Mouse (Mus musculus) embryonic facial prominence, embryonic 10.5 days (tissue): Measurements from ENCODE around the gene Fbxl22. TPM values are rescaled to one million over a fixed set of nuclear protein-coding genes. Genes with fewer than 3 reads are reported as not detected.
A peak's percentile ranks its signal among the peaks of the same experiment; 100 is the strongest.

ENCODE experiments used
- DNase-seq: peaks from one replicate; pipeline ENCODE4 v3.0.0-alpha.2; 2017; ENCODE audit warnings: low spot score
- H3K27ac ChIP-seq: fragments of 300-500 bp; sonication (generic); replicated peaks from 2 replicates; pipeline ENCODE4 v1.5.1; 2016; ENCODE audit warnings: mild to moderate bottlenecking
- H3K27me3 ChIP-seq: fragments of 300-500 bp; sonication (generic); replicated peaks from 2 replicates; pipeline ENCODE4 v1.6.1; 2016; ENCODE audit warnings: low read depth, mild to moderate bottlenecking; ENCODE audit not compliant: poor library complexity, severe bottlenecking
- H3K36me3 ChIP-seq: fragments of 300-500 bp; sonication (generic); replicated peaks from 2 replicates; pipeline ENCODE4 v1.6.1; 2016; ENCODE audit warnings: mild to moderate bottlenecking, moderate library complexity
- H3K4me1 ChIP-seq: fragments of 300-500 bp; sonication (generic); 2 replicates; pipeline ENCODE4 v1.6.1; 2016
- H3K4me3 ChIP-seq: fragments of 300-500 bp; sonication (generic); 2 replicates; pipeline ENCODE4 v1.5.1; 2016; ENCODE audit warnings: mild to moderate bottlenecking, moderate library complexity
- H3K9me3 ChIP-seq: fragments of 300-500 bp; sonication (generic); 2 replicates; pipeline ENCODE4 v1.6.1; 2016; ENCODE audit warnings: mild to moderate bottlenecking
- WGBS: fragments of 180-500 bp; shearing (Covaris S2); methylation state at CpG from one replicate; pipeline ENCODE4 v1.1.7; 2016; 5-methylcytosine and 5-hydroxymethylcytosine counted together
- polyA plus RNA-seq: library from polyadenylated mRNA; unstranded; fragments of >200 nt; fragmentation: Nextera tagmentation; extraction: Ambion mirVana; gene quantifications from 2 replicates; pipeline ENCODE4 v1.2.1, GENCODE M21; 2016

Fbxl22 gene
- polyA plus RNA-seq, 1 experiment from 2014 or later: 1.4 TPM

DNA sequence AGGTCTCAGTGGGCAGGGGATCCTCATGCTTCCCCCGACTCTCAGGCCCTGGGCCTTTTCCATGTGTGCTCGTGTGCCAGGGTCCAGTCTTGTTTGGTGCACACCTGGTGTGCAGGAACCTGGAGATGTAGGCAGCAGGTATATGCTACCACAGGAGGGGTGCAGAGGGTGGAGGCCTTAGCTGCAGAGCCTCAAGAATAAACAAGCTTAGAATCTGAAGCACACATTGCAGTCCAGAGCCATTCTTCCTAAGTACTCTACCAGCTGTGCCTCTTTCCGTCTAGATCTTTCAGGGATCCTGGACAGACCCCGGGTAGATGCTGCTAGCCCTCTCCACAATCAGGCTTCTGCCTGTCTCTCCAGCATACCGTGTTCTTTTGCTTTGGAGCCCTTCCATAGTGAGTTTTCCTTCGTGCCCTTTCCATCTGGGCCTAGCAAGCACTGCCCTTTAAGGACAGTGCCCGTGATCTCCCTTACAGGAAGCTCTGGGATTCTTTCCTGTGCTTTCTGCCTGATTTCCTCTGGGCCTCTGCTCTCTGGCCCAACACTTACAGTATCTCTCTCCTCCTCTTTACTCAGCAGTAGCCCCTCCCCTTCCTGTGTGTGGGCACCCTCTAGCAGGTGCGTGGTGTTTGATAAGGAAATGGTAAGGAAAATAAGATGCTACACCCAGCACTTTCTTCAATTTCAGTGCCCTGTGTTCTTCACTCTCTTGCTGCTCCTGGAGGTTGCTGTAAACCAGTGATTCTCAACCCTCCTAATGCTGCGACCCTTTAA, 9.1 kb downstream of the Fbxl22 start:
- WGBS: 77% methylated on average over 9 of the region's 9 CpGs
- DNase-seq: no peak
- Histone ChIP-seq H3K36me3 (peaks cover 96% of the 10 kb centered on the region), H3K9me3 (no peaks in the 10 kb centered on the region), H3K27ac (0 out of 2 replicates have a peak overlapping the region, but pooled peaks have one; percentile 0), H3K4me3 (no peak overlapping the region), H3K4me1 (peaks cover 20% of the 10 kb centered on the region), H3K27me3 (no peaks in the 10 kb centered on the region)

- no peak for DNase-seq
- H3K27me3 ChIP-seq: no peaks in the 10 kb centered on the region
- peaks cover 14% of the 10 kb centered on the region for H3K4me1 ChIP-seq
- peaks cover 95% of the 10 kb centered on the region for H3K36me3 ChIP-seq
- no peak overlapping the region for H3K4me3 ChIP-seq
- H3K9me3 ChIP-seq: no peaks in the 10 kb centered on the region
- WGBS: 92% methylated on average over 13 of the region's 13 CpGs
- no peak overlapping the region for H3K27ac ChIP-seq
Observed at GRCm38 (mm10) chr9:66504518-66504917, 9.9 kb downstream of the Fbxl22 start.

DNA sequence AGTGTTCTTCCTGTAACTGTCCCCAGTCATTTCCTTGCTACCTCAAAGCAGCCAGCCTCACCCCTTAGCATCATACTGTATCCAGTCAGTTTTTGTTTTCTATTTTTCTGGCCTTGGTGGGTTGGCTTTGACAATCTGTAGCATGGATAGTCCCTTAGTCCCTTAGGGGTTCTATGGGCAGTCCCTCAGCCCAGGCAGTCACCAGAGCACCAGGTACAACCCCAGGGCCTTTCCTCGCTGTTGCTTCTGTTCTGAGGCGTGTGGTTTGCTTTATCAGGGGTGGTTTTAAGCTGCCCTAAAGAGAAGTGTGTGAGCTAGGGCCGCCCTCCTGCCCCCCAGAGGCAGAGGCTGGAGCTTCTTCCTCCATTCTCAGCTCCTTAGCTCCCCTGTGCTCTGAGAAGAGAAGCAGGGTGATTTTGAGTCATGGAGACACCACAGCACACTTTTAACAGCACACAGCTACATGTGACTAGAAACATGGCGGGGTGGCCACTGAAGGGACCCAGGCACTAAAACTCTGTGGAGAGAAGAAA, 10.4 kb downstream of the Fbxl22 start:
- WGBS: 72% methylated on average over 4 of the region's 4 CpGs
- no peak for DNase-seq
- Histone ChIP-seq H3K36me3 (peaks cover 92% of the 10 kb centered on the region), H3K27me3 (no peaks in the 10 kb centered on the region), H3K27ac (peak overlapping the region; percentile 40; the same call in 1 of the 2 replicates), H3K4me3 (no peak overlapping the region), H3K4me1 (peaks cover 14% of the 10 kb centered on the region), H3K9me3 (no peaks in the 10 kb centered on the region)

DNA sequence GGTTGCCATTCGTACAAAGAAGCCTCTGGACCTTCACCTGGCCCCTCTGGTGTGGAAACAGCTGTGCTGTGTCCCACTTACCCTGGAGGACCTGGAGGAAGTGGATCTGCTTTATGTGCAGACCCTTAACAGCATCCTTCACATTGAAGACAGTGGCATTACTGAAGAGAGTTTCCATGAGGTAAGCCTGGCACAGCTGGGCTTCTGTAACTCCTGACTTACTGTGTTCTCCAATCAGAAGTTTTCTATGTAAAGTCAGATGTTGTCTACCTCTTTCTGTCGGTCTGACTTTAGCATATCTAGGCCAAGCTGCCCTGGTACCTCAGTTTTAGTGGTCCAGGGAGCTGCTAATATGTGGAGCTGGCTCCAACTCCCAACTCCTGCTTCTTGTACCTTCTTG, 13.1 kb downstream of the Fbxl22 start:
- Histone ChIP-seq H3K4me1 (peaks cover 12% of the 10 kb centered on the region), H3K27me3 (no peaks in the 10 kb centered on the region), H3K9me3 (no peaks in the 10 kb centered on the region), H3K27ac (no peak overlapping the region), H3K36me3 (peaks cover 89% of the 10 kb centered on the region), H3K4me3 (no peak overlapping the region)
- 83% methylated on average over 2 of the region's 2 CpGs for WGBS
- no peak for DNase-seq

DNA sequence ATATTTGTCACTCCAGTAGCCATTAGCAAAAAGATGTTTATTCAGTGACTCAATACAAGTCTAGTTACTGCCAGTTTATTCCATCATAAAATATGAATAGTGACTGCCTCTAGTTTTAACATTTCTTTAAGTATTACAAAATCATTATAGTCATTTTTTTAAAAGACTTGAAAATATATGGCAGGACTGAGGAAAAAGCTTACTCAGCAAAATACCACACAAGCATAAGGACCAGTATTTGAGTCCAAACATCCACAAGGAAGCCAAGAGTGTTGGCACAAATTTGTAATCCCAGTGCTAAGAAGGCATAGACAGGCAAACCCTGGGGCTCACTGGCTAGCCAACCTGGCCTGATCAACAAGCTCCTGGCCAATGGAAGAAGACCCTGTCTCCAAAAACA, 20.4 kb downstream of the Fbxl22 start:
- Histone ChIP-seq H3K4me3 (no peak overlapping the region), H3K9me3 (no peaks in the 10 kb centered on the region), H3K27me3 (no peaks in the 10 kb centered on the region), H3K27ac (no peak overlapping the region), H3K4me1 (no peaks in the 10 kb centered on the region), H3K36me3 (peaks cover 96% of the 10 kb centered on the region)
- DNase-seq: no peak

DNA sequence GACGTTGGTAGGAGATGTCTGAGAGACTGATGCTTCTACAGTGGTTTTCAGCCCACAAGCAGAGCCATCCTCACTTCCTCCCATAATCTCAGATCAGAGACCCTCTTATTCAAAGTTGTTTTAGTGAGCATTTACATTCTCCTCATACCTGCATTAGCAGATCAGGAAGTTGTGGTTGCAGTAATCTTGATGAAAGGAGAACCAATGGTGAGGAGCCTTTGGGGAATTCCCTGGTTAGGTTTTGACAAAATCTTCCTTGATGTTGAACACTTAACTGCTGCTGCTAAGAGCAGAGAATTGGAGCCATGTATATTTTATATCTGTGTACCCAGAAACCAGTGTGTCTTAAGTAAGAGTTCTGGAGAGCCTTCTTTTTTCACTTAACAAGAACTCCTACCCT, 22.0 kb downstream of the Fbxl22 start:
- no peak for DNase-seq
- Histone ChIP-seq H3K4me1 (no peaks in the 10 kb centered on the region), H3K9me3 (no peaks in the 10 kb centered on the region), H3K27me3 (no peaks in the 10 kb centered on the region), H3K4me3 (no peak overlapping the region), H3K36me3 (peaks cover 96% of the 10 kb centered on the region), H3K27ac (no peak overlapping the region)
- 93% methylated on average over 1 of the region's 1 CpGs for WGBS

DNA sequence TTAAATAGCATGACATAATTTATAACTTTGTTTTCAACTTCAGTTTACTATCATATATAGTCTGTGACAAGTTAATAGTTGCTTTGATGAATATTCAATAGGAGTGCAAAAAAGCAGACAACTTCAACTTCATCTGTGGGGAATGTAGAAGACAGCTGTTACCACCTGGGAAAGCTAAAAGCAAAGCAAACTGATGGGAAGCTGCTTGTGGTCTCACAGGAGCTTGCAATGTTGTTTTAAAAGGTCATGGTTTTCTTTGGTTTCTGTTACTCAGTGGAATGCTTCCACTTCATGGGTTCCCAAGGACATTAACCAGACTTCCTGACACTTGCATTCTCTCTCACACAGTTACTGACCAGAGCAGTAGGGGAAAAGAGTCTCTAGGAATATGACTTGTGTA, 25.6 kb downstream of the Fbxl22 start:
- Histone ChIP-seq H3K4me3 (no peak overlapping the region), H3K27ac (no peak overlapping the region), H3K36me3 (peaks cover 98% of the 10 kb centered on the region), H3K27me3 (no peaks in the 10 kb centered on the region), H3K4me1 (no peaks in the 10 kb centered on the region), H3K9me3 (no peaks in the 10 kb centered on the region)
- no peak for DNase-seq

GRCm38 (mm10) chr9:66483429-66483828, 31.0 kb downstream of the Fbxl22 start:
- no peaks in the 10 kb centered on the region for H3K9me3 ChIP-seq
- no peak overlapping the region for H3K4me3 ChIP-seq
- no peak for DNase-seq
- no peaks in the 10 kb centered on the region for H3K27me3 ChIP-seq
- H3K4me1 ChIP-seq: no peaks in the 10 kb centered on the region
- H3K27ac ChIP-seq: no peak overlapping the region
- whole genome bisulfite sequencing: 91% methylated on average over 3 of the region's 3 CpGs
- peaks cover 91% of the 10 kb centered on the region for H3K36me3 ChIP-seq

DNA sequence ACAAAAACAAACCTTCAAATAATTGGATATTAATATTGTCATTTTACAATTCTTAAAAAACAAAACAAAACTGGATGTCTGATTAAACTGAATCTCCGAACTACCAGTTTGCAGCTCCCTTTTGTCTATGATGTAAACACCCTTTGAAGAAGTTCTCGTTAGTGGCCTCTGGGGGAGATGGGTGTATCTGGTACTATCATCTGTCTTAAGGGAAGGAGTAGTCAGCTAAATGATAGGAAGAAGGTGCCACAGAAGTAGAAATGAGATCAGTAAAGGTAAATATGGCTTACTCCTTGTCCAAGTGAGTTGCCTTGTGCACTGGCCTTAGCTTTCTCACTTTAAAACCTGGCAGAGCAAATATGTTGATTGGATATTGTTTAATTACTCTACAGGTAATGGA, 36.6 kb downstream of the Fbxl22 start:
- no peaks in the 10 kb centered on the region for H3K9me3 ChIP-seq
- H3K27me3 ChIP-seq: no peaks in the 10 kb centered on the region
- DNase-seq: no peak
- 85% methylated on average over 2 of the region's 2 CpGs for WGBS
- no peak overlapping the region for H3K27ac ChIP-seq
- H3K4me1 ChIP-seq: no peaks in the 10 kb centered on the region
- no peak overlapping the region for H3K4me3 ChIP-seq
- peaks cover 78% of the 10 kb centered on the region for H3K36me3 ChIP-seq

DNA sequence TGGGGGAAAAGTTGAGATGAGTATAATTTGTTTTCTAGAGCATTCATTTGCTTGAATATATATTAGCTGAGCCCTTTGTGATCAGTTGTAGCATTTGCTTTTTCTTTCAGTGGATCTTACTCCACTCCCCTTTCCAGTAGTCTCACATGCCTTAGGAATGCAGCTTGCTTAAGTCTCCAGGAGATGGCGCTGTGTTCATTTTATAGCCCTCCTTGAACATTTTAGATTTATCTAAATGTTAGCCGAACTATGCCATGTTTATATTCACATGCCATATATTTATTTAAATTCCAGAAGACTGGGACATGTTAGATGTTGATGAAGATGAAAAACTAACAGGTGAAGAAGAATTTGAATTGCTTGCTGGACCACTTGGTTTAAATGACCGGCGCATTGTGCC, 49.3 kb downstream of the Fbxl22 start:
- no peak for DNase-seq
- Histone ChIP-seq H3K36me3 (peaks cover 70% of the 10 kb centered on the region), H3K27me3 (no peaks in the 10 kb centered on the region), H3K4me1 (no peaks in the 10 kb centered on the region), H3K9me3 (no peaks in the 10 kb centered on the region), H3K27ac (no peak overlapping the region), H3K4me3 (no peak overlapping the region)
- 63% methylated on average over 4 of the region's 4 CpGs for WGBS

Other genes starting within 250 kb of the Fbxl22 start
- gene Herc1, start 164.1 kb downstream of the Fbxl22 start, polyA plus RNA-seq: 25.7 and 27.2 TPM in 2 replicates
- 103 and 106 TPM in 2 replicates for gene Usp3, start 78.5 kb upstream of the Fbxl22 start, polyA plus RNA-seq
- gene Car12, start 199.1 kb upstream of the Fbxl22 start, polyA plus RNA-seq: 5.6 and 6.5 TPM in 2 replicates